8 mouse cellular contexts compared by ENCODE assay signal in the genomic region with DNA sequence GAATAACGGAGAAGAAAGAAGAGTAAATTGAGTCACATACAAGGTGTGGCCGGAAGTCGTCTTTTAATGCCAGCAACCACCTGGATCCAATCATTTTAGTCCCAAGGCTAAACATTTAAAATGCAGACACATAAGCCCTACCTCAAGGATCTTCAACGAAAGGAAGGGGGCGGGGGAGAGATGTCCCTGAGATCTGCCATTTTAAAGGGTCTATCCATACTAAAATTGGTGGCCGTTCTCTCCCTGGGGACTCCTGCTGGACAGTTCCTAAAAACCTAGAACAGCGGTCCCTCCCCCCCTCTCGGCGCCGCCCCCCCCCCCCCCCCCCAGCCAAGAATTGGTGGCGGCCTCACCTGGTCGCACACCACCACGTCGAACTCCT. TPM values are rescaled to one million over a fixed set of nuclear protein-coding genes. Genes with fewer than 3 reads are reported as not detected.
DNase-seq lines count a peak whose midpoint lies in the region; ATAC-seq and TF ChIP-seq lines count a peak whose summit lies in the region.

No protein-coding gene starts in this region.

- peak overlapping the region; percentile 45 for H3K4me2 ChIP-seq in hindbrain, embryonic 11.5 days (replicated peaks; ENCODE audit: low read depth, low read length)
- H3K4me2 ChIP-seq in lung, postnatal 0 days (replicated peaks; ENCODE audit: low read depth, low read length) = peak overlapping the region; percentile 63

- no peaks in the 10 kb centered on the region for H3K9me3 ChIP-seq in hindbrain, embryonic 11.5 days (ENCODE audit: control insufficient read depth, low read length)
- H3K9me3 ChIP-seq in lung, postnatal 0 days (ENCODE audit: low read length) = no peaks in the 10 kb centered on the region

- TF ChIP-seq EP300 in lung, postnatal 0 days (IDR thresholded peaks at IDR 0.05) = no peak

- no peak for ATAC-seq in hindbrain, embryonic 11.5 days (ENCODE audit: low FRiP score)
- no peak for ATAC-seq in lung, postnatal 0 days

- H3K9ac ChIP-seq in hindbrain, embryonic 11.5 days (ENCODE audit: low read depth, low read length) = peak overlapping the region; percentile 90
- peak overlapping the region; percentile 62 for H3K9ac ChIP-seq in lung, postnatal 0 days (replicated peaks; ENCODE audit: low read depth)

- DNase-seq in kidney, adult 2 months = no peak
- no peak for DNase-seq in kidney, postnatal 25 days
- peak; percentile 4 for DNase-seq in brain, embryonic 18.5 days (ENCODE audit: low read depth, low spot score)
- DNase-seq in hindbrain, embryonic 11.5 days (ENCODE audit: low spot score) = peak; percentile 46
- peak; percentile 57 for DNase-seq in lung, postnatal 0 days (ENCODE audit: low spot score)
- DNase-seq in urinary bladder, postnatal 4 days (ENCODE audit: low spot score in 2 of 2) = no peak
- DNase-seq in left cerebral cortex, adult 9 months (ENCODE audit: low spot score in 2 of 2) = no peak
- no peak for DNase-seq in thymus, postnatal 0 days (ENCODE audit: low spot score)

- TF ChIP-seq POLR2A in kidney, adult 2 months (IDR thresholded peaks at IDR 0.05; ENCODE audit: low read depth, low read length) = no peak

- peaks cover 6% of the 10 kb centered on the region; the same call in 1 of the 2 replicates for H3K4me1 ChIP-seq in kidney, adult 2 months (ENCODE audit: control insufficient read depth, insufficient read depth, low read length)
- no peaks in the 10 kb centered on the region for H3K4me1 ChIP-seq in hindbrain, embryonic 11.5 days (replicated peaks; ENCODE audit: control insufficient read depth, insufficient read depth, low read length)
- H3K4me1 ChIP-seq in lung, postnatal 0 days (ENCODE audit: insufficient read depth, low read depth, low read length) = peaks cover 3% of the 10 kb centered on the region; the same call in 1 of the 2 replicates

- H3K27me3 ChIP-seq in kidney, adult 2 months (replicated peaks; ENCODE audit: control insufficient read depth, insufficient read depth, low read length) = no peaks in the 10 kb centered on the region
- H3K27me3 ChIP-seq in hindbrain, embryonic 11.5 days (ENCODE audit: control insufficient read depth, insufficient read depth, low read length) = no peaks in the 10 kb centered on the region
- H3K27me3 ChIP-seq in lung, postnatal 0 days (replicated peaks; ENCODE audit: insufficient read depth, low read length) = no peaks in the 10 kb centered on the region

- H3K27ac ChIP-seq in kidney, adult 2 months (ENCODE audit: insufficient read depth, low read depth, low read length) = no peak overlapping the region; the same call in 1 of the 2 replicates
- peak overlapping the region; percentile 97 for H3K27ac ChIP-seq in hindbrain, embryonic 11.5 days (ENCODE audit: low read depth, low read length)
- H3K27ac ChIP-seq in lung, postnatal 0 days (ENCODE audit: low read length) = peak overlapping the region; percentile 83

- WGBS in kidney, adult 2 months = 1% methylated on average over 13 of the region's 14 CpGs
- WGBS in hindbrain, embryonic 11.5 days = 5% methylated on average over 11 of the region's 14 CpGs
- 0% methylated on average over 8 of the region's 14 CpGs for WGBS in lung, postnatal 0 days

- H3K4me3 ChIP-seq in kidney, adult 2 months (ENCODE audit: insufficient read depth, low read depth, low read length) = peak overlapping the region; percentile 82
- peak overlapping the region; percentile 86 for H3K4me3 ChIP-seq in hindbrain, embryonic 11.5 days (ENCODE audit: low read depth, low read length)
- peak overlapping the region; percentile 79 for H3K4me3 ChIP-seq in lung, postnatal 0 days (ENCODE audit: low read depth, low read length)

- no peaks in the 10 kb centered on the region for H3K36me3 ChIP-seq in kidney, adult 2 months (ENCODE audit: control insufficient read depth, insufficient read depth, low read length)
- H3K36me3 ChIP-seq in hindbrain, embryonic 11.5 days (ENCODE audit: control insufficient read depth, insufficient read depth, low read length) = peaks cover 18% of the 10 kb centered on the region
- H3K36me3 ChIP-seq in lung, postnatal 0 days (ENCODE audit: insufficient read depth, low read length) = peaks cover 26% of the 10 kb centered on the region

- 0 out of 2 replicates have a peak, but pooled peaks have one; percentile 10 for TF ChIP-seq CTCF in kidney, adult 2 months (conservative IDR thresholded peaks at IDR 0.05; ENCODE audit: insufficient read depth, insufficient read length, low read depth, low read length)
- TF ChIP-seq CTCF in lung, postnatal 0 days (IDR thresholded peaks at IDR 0.05) = peak; percentile 39

RNA-seq across cellular contexts. Expression of a gene that starts 0.6 kb away (rescaled TPM):
- polyA plus RNA-seq in kidney, adult 2 months (2012; rRNA removed) = 21.6 and 24.2 TPM in 2 replicates
- polyA plus RNA-seq in hindbrain, embryonic 11.5 days (2014; fragmentation: Nextera tagmentation; extraction: Ambion mirVana) = 161 TPM in 2 replicates
- polyA plus RNA-seq in lung, postnatal 0 days (2015; fragmentation: Nextera tagmentation; extraction: Ambion mirVana) = 21.2 and 21.9 TPM in 2 replicates
- polyA plus RNA-seq in thymus, postnatal 0 days (2015; fragmentation: Nextera tagmentation; extraction: Ambion mirVana) = 27.9 and 29.3 TPM in 2 replicates

RNA-seq across cellular contexts. Expression of a gene that starts 0.9 kb away (rescaled TPM):
- polyA plus RNA-seq in kidney, adult 2 months (2012; rRNA removed) = 164 and 201 TPM in 2 replicates
- polyA plus RNA-seq in hindbrain, embryonic 11.5 days (2014; fragmentation: Nextera tagmentation; extraction: Ambion mirVana) = 359 and 365 TPM in 2 replicates
- polyA plus RNA-seq in lung, postnatal 0 days (2015; fragmentation: Nextera tagmentation; extraction: Ambion mirVana) = 304 and 337 TPM in 2 replicates
- polyA plus RNA-seq in thymus, postnatal 0 days (2015; fragmentation: Nextera tagmentation; extraction: Ambion mirVana) = 467 and 510 TPM in 2 replicates

Comparison
In these comparisons a context has a peak if more than half of its experiments do, and no peak if none do; other contexts are left out.
1. DNase-seq: peak in brain, embryonic 18.5 days (single experiment), hindbrain, embryonic 11.5 days (single experiment) and lung, postnatal 0 days (single experiment); none in kidney, adult 2 months (single experiment), kidney, postnatal 25 days (0 of 2), urinary bladder, postnatal 4 days (0 of 2), left cerebral cortex, adult 9 months (0 of 2) and thymus, postnatal 0 days (single experiment).
2. Peak in every context shown above with its lines, with median percentiles within 50 percentile points of each other: H3K4me3 ChIP-seq.